Mouse (Mus musculus) neural tube, embryonic 15.5 days (tissue): ENCODE data around the gene Gbf1. TPM values are rescaled to one million over a fixed set of nuclear protein-coding genes. Genes with fewer than 3 reads are reported as not detected.

Experiments
- ATAC-seq: fragments of 200-750 bp; cut with Nextera tagmentation; 2 replicates; pipeline ENCODE4 v1.8.0; 2017; ENCODE audit warnings: mild to moderate bottlenecking, moderate TSS enrichment, moderate library complexity; ENCODE audit not compliant: low FRiP score
- H3K27ac ChIP-seq: fragments of 300-500 bp; sonication (generic); replicated peaks from 2 replicates; pipeline ENCODE4 v1.5.1; 2015; ENCODE audit warnings: mild to moderate bottlenecking, inconsistent platforms
- H3K27me3 ChIP-seq: fragments of 300-500 bp; sonication (generic); replicated peaks from 2 replicates; pipeline ENCODE4 v1.6.1; 2015; ENCODE audit warnings: inconsistent platforms
- H3K36me3 ChIP-seq: fragments of 300-500 bp; sonication (generic); 2 replicates; pipeline ENCODE4 v1.6.1; 2015; ENCODE audit warnings: inconsistent platforms
- H3K4me1 ChIP-seq: fragments of 300-500 bp; sonication (generic); 2 replicates; pipeline ENCODE4 v1.6.1; 2015; ENCODE audit warnings: inconsistent platforms
- H3K4me2 ChIP-seq: fragments of 300-500 bp; sonication (generic); 2 replicates; pipeline ENCODE4 v1.6.1; 2015; ENCODE audit warnings: inconsistent platforms, mild to moderate bottlenecking, moderate library complexity
- H3K4me3 ChIP-seq: fragments of 300-500 bp; sonication (generic); replicated peaks from 2 replicates; pipeline ENCODE4 v1.5.1; 2015; ENCODE audit warnings: mild to moderate bottlenecking, inconsistent platforms
- H3K9ac ChIP-seq: fragments of 300-500 bp; sonication (generic); replicated peaks from 2 replicates; pipeline ENCODE4 v1.6.1; 2015; ENCODE audit warnings: mild to moderate bottlenecking, inconsistent platforms
- H3K9me3 ChIP-seq: fragments of 300-500 bp; sonication (generic); replicated peaks from 2 replicates; pipeline ENCODE4 v1.6.1; 2016; ENCODE audit warnings: inconsistent platforms
- WGBS: fragments of 180-500 bp; shearing (Covaris S2); methylation state at CpG from one replicate; pipeline ENCODE4 v1.1.7; 2015; ENCODE audit warnings: mixed read lengths; 5-methylcytosine and 5-hydroxymethylcytosine counted together
- polyA plus RNA-seq: library from polyadenylated mRNA; unstranded; fragments of >200 nt; fragmentation: Nextera tagmentation; extraction: Ambion mirVana; gene quantifications from 2 replicates; pipeline ENCODE4 v1.2.1, GENCODE M21; 2015

Gene Gbf1
- polyA plus RNA-seq, 1 experiment from 2014 or later: 76.6 TPM

- no peak overlapping the region for H3K4me3 ChIP-seq
- peak overlapping the region; percentile 67 for H3K27ac ChIP-seq
- peak; percentile 15; the same call in 1 of the 2 replicates for ATAC-seq
- 17% methylated on average over 6 of the region's 6 CpGs for WGBS
- H3K27me3 ChIP-seq: peaks cover 42% of the 10 kb centered on the region
- H3K4me2 ChIP-seq: peak overlapping the region; percentile 39
- H3K36me3 ChIP-seq: no peaks in the 10 kb centered on the region
- H3K9me3 ChIP-seq: no peaks in the 10 kb centered on the region
- H3K9ac ChIP-seq: 0 out of 2 replicates have a peak overlapping the region, but pooled peaks have one; percentile 5
- H3K4me1 ChIP-seq: peaks cover 93% of the 10 kb centered on the region
Observed at GRCm38 (mm10) chr19:46321101-46321943, 169.0 kb downstream of the Gbf1 start.

- Histone ChIP-seq H3K4me2 (peak overlapping the region; percentile 39), H3K9ac (0 out of 2 replicates have a peak overlapping the region, but pooled peaks have one; percentile 9), H3K9me3 (no peaks in the 10 kb centered on the region), H3K36me3 (no peaks in the 10 kb centered on the region), H3K4me1 (peaks cover 86% of the 10 kb centered on the region), H3K27ac (peak overlapping the region; percentile 67; the same call in 1 of the 2 replicates), H3K4me3 (no peak overlapping the region), H3K27me3 (peaks cover 31% of the 10 kb centered on the region)
- no peak for ATAC-seq
- WGBS: 60% methylated on average over 11 of the region's 11 CpGs
Observed at GRCm38 (mm10) chr19:46322144-46322995, 170.1 kb downstream of the Gbf1 start.

GRCm38 (mm10) chr19:46322996-46323572, 170.8 kb downstream of the Gbf1 start:
- H3K4me3 ChIP-seq: no peak overlapping the region
- H3K9ac ChIP-seq: no peak overlapping the region
- 83% methylated on average over 13 of the region's 13 CpGs for WGBS
- peaks cover 85% of the 10 kb centered on the region for H3K4me1 ChIP-seq
- H3K36me3 ChIP-seq: no peaks in the 10 kb centered on the region
- no peaks in the 10 kb centered on the region for H3K9me3 ChIP-seq
- H3K4me2 ChIP-seq: peak overlapping the region; percentile 11; the same call in 1 of the 2 replicates
- H3K27ac ChIP-seq: no peak overlapping the region
- ATAC-seq: no peak
- H3K27me3 ChIP-seq: peaks cover 27% of the 10 kb centered on the region

- H3K9ac ChIP-seq: no peak overlapping the region; the same call in 1 of the 2 replicates
- no peaks in the 10 kb centered on the region for H3K36me3 ChIP-seq
- 73% methylated on average over 5 of the region's 5 CpGs for WGBS
- H3K27ac ChIP-seq: no peak overlapping the region
- H3K4me1 ChIP-seq: peaks cover 79% of the 10 kb centered on the region
- H3K4me3 ChIP-seq: no peak overlapping the region
- peak overlapping the region; percentile 99; the same call in 1 of the 2 replicates for H3K4me2 ChIP-seq
- no peak for ATAC-seq
- no peaks in the 10 kb centered on the region for H3K9me3 ChIP-seq
- H3K27me3 ChIP-seq: peaks cover 24% of the 10 kb centered on the region
Observed at GRCm38 (mm10) chr19:46323716-46324115, 171.4 kb downstream of the Gbf1 start.

- Histone ChIP-seq H3K4me2 (peak overlapping the region; percentile 99), H3K9me3 (no peaks in the 10 kb centered on the region), H3K9ac (peak overlapping the region; percentile 4; the same call in 1 of the 2 replicates), H3K27ac (no peak overlapping the region), H3K4me1 (peaks cover 78% of the 10 kb centered on the region), H3K36me3 (no peaks in the 10 kb centered on the region), H3K4me3 (no peak overlapping the region; the same call in 1 of the 2 replicates), H3K27me3 (peaks cover 24% of the 10 kb centered on the region)
- WGBS: 79% methylated on average over 11 of the region's 11 CpGs
- no peak for ATAC-seq
Observed at GRCm38 (mm10) chr19:46324366-46324765, 172.1 kb downstream of the Gbf1 start.

GRCm38 (mm10) chr19:46324918-46325317, 172.6 kb downstream of the Gbf1 start:
- Histone ChIP-seq H3K27ac (no peak overlapping the region), H3K9me3 (no peaks in the 10 kb centered on the region), H3K4me3 (peak overlapping the region; percentile 64), H3K36me3 (no peaks in the 10 kb centered on the region), H3K27me3 (peaks cover 20% of the 10 kb centered on the region), H3K9ac (no peak overlapping the region; the same call in 1 of the 2 replicates), H3K4me1 (peaks cover 78% of the 10 kb centered on the region), H3K4me2 (peak overlapping the region; percentile 99)
- ATAC-seq: no peak
- 79% methylated on average over 5 of the region's 5 CpGs for WGBS

GRCm38 (mm10) chr19:46326019-46326755, 173.9 kb downstream of the Gbf1 start:
- Histone ChIP-seq H3K9me3 (no peaks in the 10 kb centered on the region), H3K4me2 (peak overlapping the region; percentile 99), H3K27me3 (peaks cover 11% of the 10 kb centered on the region; the same call in 1 of the 2 replicates), H3K36me3 (peaks cover 12% of the 10 kb centered on the region), H3K4me1 (peaks cover 75% of the 10 kb centered on the region), H3K27ac (peak overlapping the region; percentile 98), H3K4me3 (peak overlapping the region; percentile 64), H3K9ac (peak overlapping the region; percentile 64)
- 2% methylated on average over 29 of the region's 29 CpGs for WGBS
- peak; percentile 11; the same call in 1 of the 2 replicates for ATAC-seq

GRCm38 (mm10) chr19:46326756-46327305, 174.5 kb downstream of the Gbf1 start, which contains the start of gene Psd:
Psd (minus strand) TSS chr19:46327156.
- under 1% methylated on average over 35 of the region's 35 CpGs for WGBS
- H3K4me2 ChIP-seq: peak within 1 kb of the TSS; percentile 99
- no peaks in the 10 kb centered on the region for H3K9me3 ChIP-seq
- peaks cover 11% of the 10 kb centered on the region; the same call in 1 of the 2 replicates for H3K27me3 ChIP-seq
- H3K36me3 ChIP-seq: peaks cover 19% of the 10 kb centered on the region
- H3K9ac ChIP-seq: peak within 1 kb of the TSS; percentile 64
- H3K4me1 ChIP-seq: peaks cover 68% of the 10 kb centered on the region
- H3K27ac ChIP-seq: peak within 1 kb of the TSS; percentile 98
- peak within 1 kb of the TSS; percentile 64 for H3K4me3 ChIP-seq
- ATAC-seq: 0 out of 2 replicates have a peak, but pooled peaks have one; percentile 3

GRCm38 (mm10) chr19:46327531-46328064, 175.3 kb downstream of the Gbf1 start:
- ATAC-seq: peak; percentile 1; the same call in 1 of the 2 replicates
- H3K4me3 ChIP-seq: peak overlapping the region; percentile 64
- H3K27me3 ChIP-seq: peaks cover 11% of the 10 kb centered on the region; the same call in 1 of the 2 replicates

More at GRCm38 (mm10) chr19:46327531-46328064, 175.3 kb downstream of the Gbf1 start:
- Histone ChIP-seq H3K4me2 (peak overlapping the region; percentile 99), H3K36me3 (peaks cover 25% of the 10 kb centered on the region), H3K4me1 (peaks cover 61% of the 10 kb centered on the region), H3K9ac (peak overlapping the region; percentile 64), H3K27ac (peak overlapping the region; percentile 98), H3K9me3 (no peaks in the 10 kb centered on the region)
- WGBS: 28% methylated on average over 14 of the region's 14 CpGs
